Mouse (Mus musculus) small intestine, adult 2 months (tissue): ENCODE measurements around the gene Aifm1. TPM values are rescaled to one million over a fixed set of nuclear protein-coding genes. Genes with fewer than 3 reads are reported as not detected.
A peak's percentile ranks its signal among the peaks of the same experiment; 100 is the strongest.

Experiments used
- H3K27ac ChIP-seq: fragments of 200-500 bp; 2 replicates; pipeline ENCODE4 v1.5.1; 2012; ENCODE audit warnings: low read depth, low read length, control low read depth, inconsistent platforms; ENCODE audit not compliant: insufficient read depth
- H3K27me3 ChIP-seq: fragments of 200-500 bp; 2 replicates; pipeline ENCODE4 v1.6.1; 2012; ENCODE audit warnings: mild to moderate bottlenecking, moderate library complexity, low read length, inconsistent platforms; ENCODE audit not compliant: control insufficient read depth, insufficient read depth
- H3K36me3 ChIP-seq: fragments of 200-500 bp; 2 replicates; pipeline ENCODE4 v1.6.1; 2012; ENCODE audit warnings: mild to moderate bottlenecking, low read length, control low read depth, inconsistent platforms; ENCODE audit not compliant: control insufficient read depth, insufficient read depth
- H3K4me1 ChIP-seq: fragments of 200-500 bp; 2 replicates; pipeline ENCODE4 v1.6.1; 2012; ENCODE audit warnings: low read length, inconsistent platforms, mixed read lengths; ENCODE audit not compliant: control insufficient read depth, insufficient read depth, insufficient read length
- H3K4me3 ChIP-seq: fragments of 200-500 bp; 2 replicates; pipeline ENCODE4 v1.5.1; 2012; ENCODE audit warnings: low read depth, mild to moderate bottlenecking, control low read depth, inconsistent platforms, low read length, moderate library complexity
- CTCF ChIP-seq: fragments of 200-500 bp; IDR thresholded peaks from 2 replicates; pipeline ENCODE4 v1.5.1; 2012; ENCODE audit warnings: low read depth, mild to moderate bottlenecking, control low read depth, inconsistent platforms, low read length, moderate library complexity, mixed read lengths; ENCODE audit not compliant: insufficient replicate concordance, insufficient read length; ENCODE audit errors: extremely low read depth
- POLR2A ChIP-seq: fragments of 200-500 bp; IDR thresholded peaks from 2 replicates; pipeline ENCODE4 v1.6.1; 2012; ENCODE audit warnings: low read depth, mild to moderate bottlenecking, control low read depth, inconsistent platforms, low read length, moderate library complexity
- WGBS: fragments of 180-500 bp; shearing (Covaris S2); methylation state at CpG from one replicate; pipeline ENCODE4 v1.1.7; 2018; 5-methylcytosine and 5-hydroxymethylcytosine counted together
- polyA plus RNA-seq: library from polyadenylated mRNA; depleted of rRNA; stranded (reverse); fragments of >200 nt; gene quantifications from 2 replicates; pipeline ENCODE4 v1.2.3, GENCODE M21; 2012

Aifm1 gene
- polyA plus RNA-seq, 1 experiment, result 11.5 TPM

GRCm38 (mm10) chrX:48460496-48460895, 52.9 kb downstream of the Aifm1 start:
- WGBS, result 87% methylated on average over 7 of the region's 7 CpGs
- Histone ChIP-seq H3K27ac (no peak overlapping the region), H3K27me3 (no peaks in the 10 kb centered on the region), H3K36me3 (no peaks in the 10 kb centered on the region), H3K4me3 (no peak overlapping the region), H3K4me1 (peaks cover 6% of the 10 kb centered on the region; the same call in 1 of the 2 replicates)
- no peak for TF ChIP-seq CTCF
- no peak for TF ChIP-seq POLR2A

- H3K36me3 ChIP-seq, result no peaks in the 10 kb centered on the region
- H3K4me3 ChIP-seq, result no peak overlapping the region
- peaks cover 4% of the 10 kb centered on the region; the same call in 1 of the 2 replicates for H3K4me1 ChIP-seq
- no peak overlapping the region for H3K27ac ChIP-seq
- WGBS, result 76% methylated on average over 6 of the region's 6 CpGs
- TF ChIP-seq POLR2A (no peak), CTCF (no peak)
- H3K27me3 ChIP-seq, result no peaks in the 10 kb centered on the region
Measured at GRCm38 (mm10) chrX:48456956-48457355, 56.4 kb downstream of the Aifm1 start.

GRCm38 (mm10) chrX:48455018-48455417, 58.3 kb downstream of the Aifm1 start:
- no peaks in the 10 kb centered on the region for H3K27me3 ChIP-seq
- TF ChIP-seq POLR2A (no peak), CTCF (no peak)
- peaks cover 12% of the 10 kb centered on the region; the same call in 1 of the 2 replicates for H3K4me1 ChIP-seq
- peak overlapping the region; percentile 99 for H3K4me3 ChIP-seq
- H3K36me3 ChIP-seq, result no peaks in the 10 kb centered on the region
- WGBS, result 20% methylated on average over 9 of the region's 9 CpGs
- H3K27ac ChIP-seq, result no peak overlapping the region

- peak overlapping the region; percentile 63; the same call in 1 of the 2 replicates for H3K27ac ChIP-seq
- no peaks in the 10 kb centered on the region for H3K27me3 ChIP-seq
- peaks cover 15% of the 10 kb centered on the region; the same call in 1 of the 2 replicates for H3K4me1 ChIP-seq
- TF ChIP-seq CTCF, result no peak
- TF ChIP-seq POLR2A, result no peak
- H3K4me3 ChIP-seq, result peak overlapping the region; percentile 99
- no peaks in the 10 kb centered on the region for H3K36me3 ChIP-seq
- WGBS, result 19% methylated on average over 14 of the region's 21 CpGs
Measured at GRCm38 (mm10) chrX:48454495-48454878, 58.9 kb downstream of the Aifm1 start.

GRCm38 (mm10) chrX:48453736-48454494, 59.4 kb downstream of the Aifm1 start:
- H3K27me3 ChIP-seq, result no peaks in the 10 kb centered on the region
- 20% methylated on average over 78 of the region's 91 CpGs for WGBS
- H3K4me1 ChIP-seq, result peaks cover 17% of the 10 kb centered on the region; the same call in 1 of the 2 replicates
- H3K27ac ChIP-seq, result peak overlapping the region; percentile 94
- H3K36me3 ChIP-seq, result no peaks in the 10 kb centered on the region
- peak overlapping the region; percentile 99 for H3K4me3 ChIP-seq
- TF ChIP-seq CTCF (no peak), POLR2A (peak; percentile 24; the same call in 1 of the 2 replicates)

- H3K27me3 ChIP-seq, result no peaks in the 10 kb centered on the region
- WGBS, result 18% methylated on average over 62 of the region's 71 CpGs
- H3K27ac ChIP-seq, result peak overlapping the region; percentile 94
- peaks cover 17% of the 10 kb centered on the region; the same call in 1 of the 2 replicates for H3K4me1 ChIP-seq
- TF ChIP-seq CTCF (no peak), POLR2A (0 out of 2 replicates have a peak, but pooled peaks have one; percentile 13)
- H3K36me3 ChIP-seq, result no peaks in the 10 kb centered on the region
- peak overlapping the region; percentile 99 for H3K4me3 ChIP-seq
Measured at GRCm38 (mm10) chrX:48452931-48453673, 60.3 kb downstream of the Aifm1 start.

- H3K4me3 ChIP-seq, result peak overlapping the region; percentile 99
- H3K27me3 ChIP-seq, result no peaks in the 10 kb centered on the region
- 22% methylated on average over 9 of the region's 9 CpGs for WGBS
- no peak for TF ChIP-seq POLR2A
- TF ChIP-seq CTCF, result no peak
- H3K4me1 ChIP-seq, result peaks cover 17% of the 10 kb centered on the region; the same call in 1 of the 2 replicates
- no peaks in the 10 kb centered on the region for H3K36me3 ChIP-seq
- peak overlapping the region; percentile 94 for H3K27ac ChIP-seq
Measured at GRCm38 (mm10) chrX:48452231-48452890, 61.0 kb downstream of the Aifm1 start.
